Mouse (Mus musculus) hindbrain, postnatal 0 days (tissue): ENCODE results near the gene Sf3b1. TPM values are rescaled to one million over a fixed set of nuclear protein-coding genes. Genes with fewer than 3 reads are reported as not detected.

ENCODE experiments used
- ATAC-seq: fragments of 200-750 bp; cut with Nextera tagmentation; 2 replicates; pipeline ENCODE4 v1.8.0; 2017; ENCODE audit warnings: mild to moderate bottlenecking, moderate TSS enrichment, moderate library complexity
- DNase-seq: peaks from one replicate; pipeline ENCODE4 v3.0.0-alpha.2; 2015; ENCODE audit warnings: low spot score
- H3K27ac ChIP-seq: fragments of 300-500 bp; sonication (generic); 2 replicates; pipeline ENCODE4 v1.5.1; 2014; ENCODE audit warnings: mild to moderate bottlenecking
- H3K27me3 ChIP-seq: fragments of 300-500 bp; sonication (generic); 2 replicates; pipeline ENCODE4 v1.6.1; 2014; ENCODE audit warnings: low read length, mixed read lengths; ENCODE audit not compliant: insufficient read depth
- H3K36me3 ChIP-seq: fragments of 300-500 bp; sonication (generic); 2 replicates; pipeline ENCODE4 v1.6.1; 2014; ENCODE audit warnings: low read length, mixed read lengths; ENCODE audit not compliant: insufficient read depth
- H3K4me1 ChIP-seq: fragments of 300-500 bp; sonication (generic); 2 replicates; pipeline ENCODE4 v1.6.1; 2014; ENCODE audit warnings: antibody characterized with exemption, low read length, mixed read lengths; ENCODE audit not compliant: insufficient read depth
- H3K4me2 ChIP-seq: fragments of 300-500 bp; sonication (generic); 2 replicates; pipeline ENCODE4 v1.6.1; 2014; ENCODE audit warnings: low read depth, mild to moderate bottlenecking, low read length, moderate library complexity, mixed read lengths
- H3K4me3 ChIP-seq: fragments of 300-500 bp; sonication (generic); 2 replicates; pipeline ENCODE4 v1.5.1; 2014; ENCODE audit warnings: low read length
- H3K9ac ChIP-seq: fragments of 300-500 bp; sonication (generic); replicated peaks from 2 replicates; pipeline ENCODE4 v1.6.1; 2014; ENCODE audit warnings: mild to moderate bottlenecking, low read length, moderate library complexity, mixed read lengths
- H3K9me3 ChIP-seq: fragments of 300-500 bp; sonication (generic); 2 replicates; pipeline ENCODE4 v1.6.1; 2016; ENCODE audit warnings: low read length, mixed read lengths
- CTCF ChIP-seq: IDR thresholded peaks from 2 replicates; pipeline ENCODE4 v1.5.1; 2016; ENCODE audit warnings: antibody characterized with exemption, control low read depth, low read depth
- WGBS: fragments of 180-500 bp; shearing (Covaris S2); extraction: QIAGEN DNeasy Blood & Tissue Kit; methylation state at CpG from one replicate; pipeline ENCODE4 v1.1.7; 2014; 5-methylcytosine and 5-hydroxymethylcytosine counted together
- polyA plus RNA-seq: library from polyadenylated mRNA; unstranded; fragments of >200 nt; fragmentation: Nextera tagmentation; extraction: Ambion mirVana; gene quantifications from 2 replicates; pipeline ENCODE4 v1.2.1, GENCODE M21; 2015
- total RNA-seq: library from RNA; depleted of rRNA; stranded (reverse); fragments of >200 nt; gene quantifications from 2 replicates; pipeline ENCODE4 v1.2.3, GENCODE M21; 2014

Sf3b1 gene
- total and polyA plus RNA-seq, 2 experiments from 2014 or later: 141 to 261 TPM

- WGBS: 87% methylated on average over 3 of the region's 3 CpGs
- no peak for TF ChIP-seq CTCF
- no peaks in the 10 kb centered on the region for H3K4me1 ChIP-seq
- ATAC-seq (no peak), DNase-seq (no peak)
- no peak overlapping the region for H3K9ac ChIP-seq
- H3K9me3 ChIP-seq: no peaks in the 10 kb centered on the region
- H3K4me3 ChIP-seq: no peak overlapping the region
- no peak overlapping the region for H3K4me2 ChIP-seq
- no peaks in the 10 kb centered on the region for H3K36me3 ChIP-seq
- H3K27ac ChIP-seq: no peak overlapping the region
- H3K27me3 ChIP-seq: no peaks in the 10 kb centered on the region
Measured at GRCm38 (mm10) chr1:55043164-55043563, 15.9 kb upstream of the Sf3b1 start.

GRCm38 (mm10) chr1:55042246-55042645, 15.0 kb upstream of the Sf3b1 start:
- Histone ChIP-seq H3K4me2 (no peak overlapping the region), H3K4me1 (no peaks in the 10 kb centered on the region), H3K36me3 (no peaks in the 10 kb centered on the region), H3K4me3 (no peak overlapping the region), H3K9ac (no peak overlapping the region), H3K9me3 (no peaks in the 10 kb centered on the region), H3K27me3 (no peaks in the 10 kb centered on the region), H3K27ac (no peak overlapping the region)
- TF ChIP-seq CTCF: no peak
- DNase-seq: no peak
- no peak for ATAC-seq
- WGBS: 68% methylated on average over 1 of the region's 1 CpGs

GRCm38 (mm10) chr1:55041691-55042090, 14.4 kb upstream of the Sf3b1 start:
- Histone ChIP-seq H3K9ac (no peak overlapping the region), H3K4me2 (no peak overlapping the region), H3K4me1 (no peaks in the 10 kb centered on the region), H3K9me3 (no peaks in the 10 kb centered on the region), H3K27ac (no peak overlapping the region), H3K27me3 (no peaks in the 10 kb centered on the region), H3K4me3 (no peak overlapping the region), H3K36me3 (no peaks in the 10 kb centered on the region)
- no peak for TF ChIP-seq CTCF
- no peak for ATAC-seq
- DNase-seq: no peak
- 89% methylated on average over 4 of the region's 4 CpGs for WGBS

- Histone ChIP-seq H3K4me3 (no peak overlapping the region), H3K9me3 (no peaks in the 10 kb centered on the region), H3K27ac (no peak overlapping the region), H3K4me2 (no peak overlapping the region), H3K9ac (no peak overlapping the region), H3K4me1 (no peaks in the 10 kb centered on the region), H3K27me3 (no peaks in the 10 kb centered on the region), H3K36me3 (no peaks in the 10 kb centered on the region)
- 88% methylated on average over 1 of the region's 1 CpGs for WGBS
- no peak for TF ChIP-seq CTCF
- no peak for ATAC-seq
- no peak for DNase-seq
Measured at GRCm38 (mm10) chr1:55039944-55040343, 12.7 kb upstream of the Sf3b1 start.

- H3K4me1 ChIP-seq: no peaks in the 10 kb centered on the region
- H3K9ac ChIP-seq: no peak overlapping the region
- H3K9me3 ChIP-seq: no peaks in the 10 kb centered on the region
- TF ChIP-seq CTCF: no peak
- no peak overlapping the region for H3K4me3 ChIP-seq
- H3K27ac ChIP-seq: no peak overlapping the region
- ATAC-seq: no peak
- no peak for DNase-seq
- no peaks in the 10 kb centered on the region for H3K27me3 ChIP-seq
- no peaks in the 10 kb centered on the region for H3K36me3 ChIP-seq
- no peak overlapping the region for H3K4me2 ChIP-seq
Measured at GRCm38 (mm10) chr1:55031026-55031779, 3.9 kb upstream of the Sf3b1 start.

- TF ChIP-seq CTCF: no peak
- 73% methylated on average over 4 of the region's 4 CpGs for WGBS
- Histone ChIP-seq H3K4me2 (no peak overlapping the region), H3K4me1 (no peaks in the 10 kb centered on the region), H3K27ac (no peak overlapping the region), H3K4me3 (no peak overlapping the region), H3K9ac (no peak overlapping the region), H3K9me3 (no peaks in the 10 kb centered on the region), H3K36me3 (no peaks in the 10 kb centered on the region), H3K27me3 (no peaks in the 10 kb centered on the region)
- DNase-seq (no peak), ATAC-seq (no peak)
Measured at GRCm38 (mm10) chr1:55029446-55029845, 2.2 kb upstream of the Sf3b1 start.

GRCm38 (mm10) chr1:55028512-55029249, 1.4 kb upstream of the Sf3b1 start:
- H3K36me3 ChIP-seq: no peaks in the 10 kb centered on the region
- no peak overlapping the region for H3K27ac ChIP-seq
- TF ChIP-seq CTCF: no peak
- no peak overlapping the region for H3K9ac ChIP-seq
- H3K9me3 ChIP-seq: no peaks in the 10 kb centered on the region
- ATAC-seq (no peak), DNase-seq (no peak)
- H3K4me1 ChIP-seq: no peaks in the 10 kb centered on the region
- no peak overlapping the region for H3K4me3 ChIP-seq
- no peaks in the 10 kb centered on the region for H3K27me3 ChIP-seq
- no peak overlapping the region for H3K4me2 ChIP-seq
- 83% methylated on average over 11 of the region's 11 CpGs for WGBS
